Mouse (Mus musculus) liver, embryonic 14.5 days (tissue): ENCODE data around the gene Dock8. TPM values are rescaled to one million over a fixed set of nuclear protein-coding genes. Genes with fewer than 3 reads are reported as not detected.

Experiments used
- ATAC-seq: fragments of 200-750 bp; cut with Nextera tagmentation; 2 replicates; pipeline ENCODE4 v1.8.0; 2017; ENCODE audit warnings: moderate number of reproducible peaks, mild to moderate bottlenecking, moderate library complexity; ENCODE audit not compliant: insufficient read depth
- DNase-seq, 3 experiments: peaks; one replicate each; pipeline ENCODE4 v3.0.0-alpha.2; 2012 to 2013; ENCODE audit warnings: low read depth in 3 of 3, low spot score in 3 of 3
- H3K27ac ChIP-seq: fragments of 300-500 bp; sonication (generic); 2 replicates; pipeline ENCODE4 v1.5.1; 2014; ENCODE audit warnings: moderate library complexity, mild to moderate bottlenecking, control low read depth, inconsistent platforms
- H3K27me3 ChIP-seq: fragments of 300-500 bp; sonication (generic); 2 replicates; pipeline ENCODE4 v1.6.1; 2014; ENCODE audit warnings: mild to moderate bottlenecking, low read length, moderate library complexity; ENCODE audit not compliant: control insufficient read depth, insufficient read depth
- H3K36me3 ChIP-seq: fragments of 300-500 bp; sonication (generic); replicated peaks from 2 replicates; pipeline ENCODE4 v1.6.1; 2014; ENCODE audit warnings: low read depth; ENCODE audit not compliant: control insufficient read depth, insufficient read depth
- H3K4me1 ChIP-seq, 2 experiments: fragments of 200-500 bp in 1 of 2; fragments of 300-500 bp in 1 of 2; sonication (generic) in 1 of 2; replicated peaks; 2 replicates each; pipeline ENCODE4 v1.6.1; 2012 to 2014; ENCODE audit warnings: antibody characterized with exemption in 1 of 2, inconsistent platforms in 1 of 2, low read length in 1 of 2; ENCODE audit not compliant: control insufficient read depth in 2 of 2, insufficient read depth in 2 of 2
- H3K4me2 ChIP-seq: fragments of 300-500 bp; sonication (generic); 2 replicates; pipeline ENCODE4 v1.6.1; 2014; ENCODE audit warnings: low read depth, mild to moderate bottlenecking, control low read depth, moderate library complexity
- H3K4me3 ChIP-seq, 2 experiments: fragments of 200-500 bp in 1 of 2; fragments of 300-500 bp in 1 of 2; sonication (generic) in 1 of 2; 2 replicates each; pipeline ENCODE4 v1.5.1; 2012 to 2014; ENCODE audit warnings: low read depth in 2 of 2, low read length in 2 of 2, mild to moderate bottlenecking in 2 of 2, control low read depth in 1 of 2, inconsistent platforms in 1 of 2, moderate library complexity in 1 of 2; ENCODE audit not compliant: insufficient read depth in 1 of 2
- H3K9ac ChIP-seq: fragments of 300-500 bp; sonication (generic); replicated peaks from 2 replicates; pipeline ENCODE4 v1.6.1; 2014; ENCODE audit warnings: mild to moderate bottlenecking, control low read depth, moderate library complexity
- H3K9me3 ChIP-seq: fragments of 300-500 bp; sonication (generic); 2 replicates; pipeline ENCODE4 v1.6.1; 2016; ENCODE audit warnings: low read length, mixed read lengths; ENCODE audit not compliant: control insufficient read depth
- CTCF ChIP-seq: IDR thresholded peaks from 2 replicates; pipeline ENCODE4 v1.5.1; 2016; ENCODE audit warnings: antibody characterized with exemption, low read depth, control low read depth
- EP300 ChIP-seq: IDR thresholded peaks from 2 replicates; pipeline ENCODE4 v1.6.1; 2016; ENCODE audit warnings: antibody characterized with exemption, low read depth
- WGBS: fragments of 180-500 bp; shearing (Covaris S2); extraction: QIAGEN DNeasy Blood & Tissue Kit; methylation state at CpG from one replicate; pipeline ENCODE4 v1.1.7; 2014; ENCODE audit not compliant: insufficient replicate concordance; 5-methylcytosine and 5-hydroxymethylcytosine counted together
- polyA plus RNA-seq, 2 experiments: library from polyadenylated mRNA; depleted of rRNA in 1 of 2; stranded (reverse) in 1 of 2; unstranded in 1 of 2; fragments of >200 nt; fragmentation: Nextera tagmentation in 1 of 2; extraction: Ambion mirVana in 1 of 2; gene quantifications; 2 replicates each; pipeline versions ENCODE4 v1.2.1 to v1.2.3; 2012 to 2014

Dock8 gene
- polyA plus RNA-seq, 2 experiments = 3.4 to 5.9 TPM

- Histone ChIP-seq H3K27ac (no peak overlapping the region), H3K4me2 (no peak overlapping the region), H3K27me3 (no peaks in the 10 kb centered on the region), H3K9ac (no peak overlapping the region), H3K4me1 (no peaks in the 10 kb centered on the region), H3K36me3 (no peaks in the 10 kb centered on the region; the same call in none of the 2 replicates), H3K9me3 (no peaks in the 10 kb centered on the region), H3K4me3 (no peak overlapping the region)
- no peak for TF ChIP-seq EP300
- TF ChIP-seq CTCF = no peak
- no peak for ATAC-seq
- WGBS = 58% methylated on average over 4 of the region's 4 CpGs
- DNase-seq = no peak
Measured at GRCm38 (mm10) chr19:25146122-25146521, 146.8 kb downstream of the Dock8 start.

- Histone ChIP-seq H3K9ac (no peak overlapping the region), H3K4me2 (no peak overlapping the region), H3K4me1 (no peaks in the 10 kb centered on the region), H3K27ac (no peak overlapping the region), H3K36me3 (no peaks in the 10 kb centered on the region), H3K9me3 (no peaks in the 10 kb centered on the region), H3K4me3 (no peak overlapping the region), H3K27me3 (no peaks in the 10 kb centered on the region)
- TF ChIP-seq EP300 = no peak
- DNase-seq = no peak
- WGBS = 63% methylated on average over 8 of the region's 8 CpGs
- no peak for ATAC-seq
Measured at GRCm38 (mm10) chr19:25149788-25150187, 150.5 kb downstream of the Dock8 start.

- no peaks in the 10 kb centered on the region for H3K27me3 ChIP-seq
- H3K27ac ChIP-seq = no peak overlapping the region
- ATAC-seq (no peak), DNase-seq (no peak)
- H3K9ac ChIP-seq = no peak overlapping the region
- 71% methylated on average over 7 of the region's 7 CpGs for WGBS
- H3K4me2 ChIP-seq = no peak overlapping the region
- TF ChIP-seq CTCF (no peak), EP300 (no peak)
- H3K4me1 ChIP-seq = no peaks in the 10 kb centered on the region
- no peak overlapping the region for H3K4me3 ChIP-seq
- no peaks in the 10 kb centered on the region for H3K9me3 ChIP-seq
- H3K36me3 ChIP-seq = no peaks in the 10 kb centered on the region
Measured at GRCm38 (mm10) chr19:25154506-25155178, 155.3 kb downstream of the Dock8 start.

GRCm38 (mm10) chr19:25155250-25155649 is 155.9 kb downstream of the Dock8 start:
- no peak for ATAC-seq
- H3K9me3 ChIP-seq = no peaks in the 10 kb centered on the region
- H3K27ac ChIP-seq = no peak overlapping the region
- H3K36me3 ChIP-seq = peaks cover 4% of the 10 kb centered on the region; the same call in 1 of the 2 replicates
- 83% methylated on average over 7 of the region's 7 CpGs for WGBS
- TF ChIP-seq CTCF (no peak), EP300 (no peak)
- no peaks in the 10 kb centered on the region for H3K4me1 ChIP-seq
- no peak overlapping the region for H3K4me3 ChIP-seq
- H3K9ac ChIP-seq = no peak overlapping the region
- no peaks in the 10 kb centered on the region for H3K27me3 ChIP-seq
- H3K4me2 ChIP-seq = no peak overlapping the region
- no peak for DNase-seq

- 75% methylated on average over 11 of the region's 11 CpGs for WGBS
- Histone ChIP-seq H3K36me3 (peaks cover 4% of the 10 kb centered on the region; the same call in 1 of the 2 replicates), H3K27ac (no peak overlapping the region), H3K27me3 (no peaks in the 10 kb centered on the region), H3K9ac (no peak overlapping the region), H3K4me3 (no peak overlapping the region), H3K9me3 (no peaks in the 10 kb centered on the region), H3K4me1 (no peaks in the 10 kb centered on the region), H3K4me2 (no peak overlapping the region)
- DNase-seq = no peak
- TF ChIP-seq CTCF (no peak), EP300 (no peak)
- no peak for ATAC-seq
Measured at GRCm38 (mm10) chr19:25155709-25156108, 156.4 kb downstream of the Dock8 start.
